Mouse (Mus musculus): ENCODE measurements at regions not wholly inside any gene's neighbourhood (a gene's known extent, or its start where the extent isn't known, plus 50 kb on each side); places are given as distances from the start of the nearest gene placed in this dataset.

DNA sequence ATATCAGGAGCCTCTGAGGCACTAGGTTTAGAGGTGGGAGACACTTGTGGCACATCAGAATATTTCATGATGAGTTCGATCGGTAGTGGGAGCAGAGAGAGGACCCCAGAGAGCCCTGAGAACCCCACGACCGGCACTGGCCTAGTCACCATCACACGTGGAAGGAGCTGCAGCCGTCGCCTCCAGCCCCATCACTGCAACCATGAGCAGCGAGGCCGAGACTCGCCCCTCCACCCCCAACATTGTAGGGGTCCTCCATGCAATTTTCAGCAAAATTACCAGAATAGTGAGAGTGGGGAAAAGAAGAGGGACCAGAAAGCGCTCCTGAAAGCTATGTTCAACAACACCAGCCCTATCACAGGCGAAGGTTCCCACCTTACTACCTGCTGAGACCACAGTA is 297.0 kb downstream of the Edem1 start:
- ATAC-seq (ENCODE audit: low FRiP score, low TSS enrichment): no peak
- no peaks in the 10 kb centered on the region for H3K9me3 ChIP-seq (ENCODE audit: control insufficient read depth, low read length)
- DNase-seq: no peak
- H3K4me3 ChIP-seq (replicated peaks; ENCODE audit: low read depth, low read length): no peak overlapping the region
- H3K27ac ChIP-seq (replicated peaks; ENCODE audit: low read depth, low read length): no peak overlapping the region
- no peak overlapping the region for H3K9ac ChIP-seq (replicated peaks; ENCODE audit: low read length)
- no peak overlapping the region for H3K4me2 ChIP-seq (ENCODE audit: low read length)
- 97% methylated on average over 12 of the region's 12 CpGs for WGBS
- H3K4me1 ChIP-seq (ENCODE audit: control insufficient read depth, insufficient read depth, low read length): no peaks in the 10 kb centered on the region
- H3K27me3 ChIP-seq (ENCODE audit: control insufficient read depth, insufficient read depth, low read length): no peaks in the 10 kb centered on the region
- H3K36me3 ChIP-seq (ENCODE audit: control insufficient read depth, insufficient read depth, low read length): no peaks in the 10 kb centered on the region

DNA sequence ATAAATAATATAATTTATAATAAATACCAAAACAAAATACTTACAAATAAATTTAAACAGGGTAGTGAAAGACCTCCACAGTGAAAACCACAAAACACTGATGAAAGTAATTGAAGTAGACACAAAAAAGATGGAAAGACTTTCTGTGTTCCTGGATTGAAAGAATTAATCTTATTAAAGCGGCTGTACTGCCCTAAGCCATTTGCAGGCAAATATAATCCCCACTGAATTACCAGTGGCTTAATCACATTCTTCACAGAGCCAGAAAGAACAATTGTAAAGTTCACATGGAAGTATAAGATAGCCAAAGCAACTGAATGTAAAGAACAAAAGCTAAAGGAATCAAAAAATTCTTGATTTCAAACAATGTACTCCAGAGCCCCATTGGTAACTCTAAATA is 298.8 kb downstream of the Edem1 start:
- Histone ChIP-seq H3K27me3 (ENCODE audit: control insufficient read depth, insufficient read depth, low read length) (no peaks in the 10 kb centered on the region), H3K9ac (replicated peaks; ENCODE audit: low read length) (no peak overlapping the region), H3K4me3 (replicated peaks; ENCODE audit: low read depth, low read length) (no peak overlapping the region), H3K9me3 (ENCODE audit: control insufficient read depth, low read length) (no peaks in the 10 kb centered on the region), H3K36me3 (ENCODE audit: control insufficient read depth, insufficient read depth, low read length) (no peaks in the 10 kb centered on the region), H3K27ac (replicated peaks; ENCODE audit: low read depth, low read length) (no peak overlapping the region), H3K4me2 (ENCODE audit: low read length) (no peak overlapping the region), H3K4me1 (ENCODE audit: control insufficient read depth, insufficient read depth, low read length) (no peaks in the 10 kb centered on the region)
- WGBS: 26% methylated on average over 1 of the region's 1 CpGs
- no peak; the same call in 1 of the 2 replicates for ATAC-seq (ENCODE audit: low FRiP score, low TSS enrichment)
- DNase-seq: peak; percentile 35

DNA sequence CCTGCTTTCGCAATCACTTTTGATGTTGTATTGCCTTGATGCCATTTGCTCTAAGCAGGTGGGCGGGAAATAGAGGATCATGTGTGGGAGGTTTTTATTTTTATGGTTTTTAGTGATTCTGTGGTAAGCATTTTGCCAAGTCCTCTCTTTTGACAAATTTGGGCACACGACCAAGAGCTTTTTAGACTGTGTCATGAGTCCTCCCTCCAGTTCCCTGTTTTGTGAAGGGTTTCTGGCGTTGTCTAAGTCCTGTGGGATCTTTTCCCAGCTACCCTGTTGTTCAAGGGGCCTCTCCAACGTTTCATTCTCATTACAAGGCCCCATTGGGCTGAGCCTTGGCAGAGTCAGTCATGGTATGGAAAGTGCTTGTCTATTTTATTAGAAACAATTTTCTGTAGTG is 317.7 kb downstream of the Edem1 start:
- DNase-seq: peak; percentile 14
- WGBS: 75% methylated on average over 5 of the region's 5 CpGs
- no peak for ATAC-seq (ENCODE audit: low FRiP score, low TSS enrichment)

DNA sequence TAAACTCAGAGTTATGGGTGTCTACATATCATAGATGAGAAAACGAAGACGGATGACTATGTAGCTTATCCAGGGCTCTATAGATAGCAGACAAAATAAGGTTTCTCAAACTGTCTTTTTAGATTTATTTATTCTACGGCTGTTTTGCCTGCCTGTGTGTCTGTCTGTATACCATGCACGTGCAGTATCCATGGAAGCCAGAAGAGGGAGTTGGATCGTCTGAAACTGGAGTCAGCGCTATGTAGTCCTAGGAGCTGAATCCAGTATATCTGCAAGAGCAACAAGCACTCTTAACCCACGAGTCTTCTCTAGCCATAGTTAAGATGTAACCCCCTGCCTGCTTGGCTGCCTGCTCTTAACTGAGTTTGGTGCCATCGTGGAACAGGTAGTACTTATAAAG is 320.6 kb downstream of the Edem1 start:
- no peak for DNase-seq
- no peaks in the 10 kb centered on the region for H3K4me1 ChIP-seq (ENCODE audit: control insufficient read depth, insufficient read depth, low read length)
- no peak for ATAC-seq (ENCODE audit: low FRiP score, low TSS enrichment)
- H3K9ac ChIP-seq (replicated peaks; ENCODE audit: low read length): no peak overlapping the region
- H3K27me3 ChIP-seq (ENCODE audit: control insufficient read depth, insufficient read depth, low read length): no peaks in the 10 kb centered on the region
- no peaks in the 10 kb centered on the region for H3K9me3 ChIP-seq (ENCODE audit: control insufficient read depth, low read length)
- whole genome bisulfite sequencing: 79% methylated on average over 8 of the region's 8 CpGs
- no peaks in the 10 kb centered on the region for H3K36me3 ChIP-seq (ENCODE audit: control insufficient read depth, insufficient read depth, low read length)
- H3K4me2 ChIP-seq (ENCODE audit: low read length): no peak overlapping the region
- no peak overlapping the region for H3K4me3 ChIP-seq (replicated peaks; ENCODE audit: low read depth, low read length)
- H3K27ac ChIP-seq (replicated peaks; ENCODE audit: low read depth, low read length): no peak overlapping the region

More for the DNA sequence above, 317.7 kb downstream of the Edem1 start:
- H3K36me3 ChIP-seq (ENCODE audit: control insufficient read depth, insufficient read depth, low read length): no peaks in the 10 kb centered on the region
- no peak overlapping the region for H3K27ac ChIP-seq (replicated peaks; ENCODE audit: low read depth, low read length)
- H3K9me3 ChIP-seq (ENCODE audit: control insufficient read depth, low read length): no peaks in the 10 kb centered on the region
- no peak overlapping the region for H3K4me2 ChIP-seq (ENCODE audit: low read length)
- H3K27me3 ChIP-seq (ENCODE audit: control insufficient read depth, insufficient read depth, low read length): no peaks in the 10 kb centered on the region
- no peak overlapping the region for H3K9ac ChIP-seq (replicated peaks; ENCODE audit: low read length)
- no peaks in the 10 kb centered on the region for H3K4me1 ChIP-seq (ENCODE audit: control insufficient read depth, insufficient read depth, low read length)
- H3K4me3 ChIP-seq (replicated peaks; ENCODE audit: low read depth, low read length): no peak overlapping the region

DNA sequence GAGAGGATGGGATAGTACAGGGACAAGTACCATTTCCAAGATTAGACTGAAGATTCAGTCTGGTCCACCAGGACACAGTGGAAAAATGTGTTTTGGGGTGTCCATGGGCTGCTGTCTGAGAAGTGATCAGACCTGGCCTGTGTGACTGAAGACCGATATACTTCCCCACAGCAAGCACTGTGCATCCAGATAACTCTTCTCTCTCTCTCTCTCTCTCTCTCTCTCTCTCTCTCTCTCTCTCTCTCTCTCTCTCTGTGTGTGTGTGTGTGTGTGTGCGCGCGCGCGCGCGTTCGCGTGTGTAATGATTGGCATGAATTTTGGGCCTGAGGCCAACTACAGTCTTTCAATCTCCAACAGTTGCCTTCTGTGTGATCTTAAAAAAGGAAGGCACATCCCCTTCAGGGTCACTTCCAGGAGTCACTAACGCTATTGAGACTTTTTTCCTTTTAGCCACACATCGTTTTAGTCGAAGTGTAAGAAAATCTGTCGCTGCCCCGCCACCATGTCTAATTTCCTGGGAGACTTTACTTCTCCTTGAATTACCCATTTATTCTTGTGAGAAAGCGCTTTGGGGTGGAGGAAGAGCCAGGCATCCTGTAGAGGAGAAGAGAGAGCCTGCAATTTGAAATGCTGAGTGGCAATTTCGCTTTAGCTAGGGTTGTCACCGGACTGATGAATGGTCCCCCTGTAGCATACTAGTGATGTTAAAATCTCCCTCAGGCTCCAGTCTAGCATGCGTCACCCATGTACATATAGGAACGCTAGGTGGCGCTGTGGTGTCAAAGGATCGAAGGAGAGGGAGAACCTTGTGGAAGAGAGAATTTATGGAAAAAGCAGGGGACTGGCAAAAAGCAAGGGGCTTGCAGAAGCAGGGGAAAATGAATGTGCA is 321.8 kb downstream of the Edem1 start:
- H3K9ac ChIP-seq (replicated peaks; ENCODE audit: low read length): no peak overlapping the region

DNA sequence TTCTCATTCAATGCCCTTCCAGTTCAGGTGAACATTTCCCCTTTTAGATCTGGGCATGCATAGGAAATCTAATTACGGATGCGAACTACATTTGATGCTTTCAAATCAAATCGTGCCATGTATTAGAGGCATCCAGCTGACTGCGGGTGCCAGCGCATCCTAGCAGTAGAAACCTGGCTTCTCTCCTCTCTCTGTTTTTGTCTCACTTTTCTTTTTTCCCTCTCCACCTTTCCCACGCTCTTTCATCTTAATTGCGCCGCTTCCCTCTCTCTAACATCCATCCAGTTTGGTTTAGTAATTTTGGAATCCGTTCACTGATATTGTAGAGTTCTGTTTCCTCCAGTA is 322.4 kb downstream of the Edem1 start:
- DNase-seq (no peak), ATAC-seq (ENCODE audit: low FRiP score, low TSS enrichment) (peak; percentile 19; the same call in 1 of the 2 replicates)
- Histone ChIP-seq H3K36me3 (ENCODE audit: control insufficient read depth, insufficient read depth, low read length) (no peaks in the 10 kb centered on the region), H3K27me3 (ENCODE audit: control insufficient read depth, insufficient read depth, low read length) (no peaks in the 10 kb centered on the region), H3K4me1 (ENCODE audit: control insufficient read depth, insufficient read depth, low read length) (no peaks in the 10 kb centered on the region), H3K9me3 (ENCODE audit: control insufficient read depth, low read length) (no peaks in the 10 kb centered on the region), H3K9ac (replicated peaks; ENCODE audit: low read length) (no peak overlapping the region), H3K27ac (replicated peaks; ENCODE audit: low read depth, low read length) (no peak overlapping the region; the same call in 1 of the 2 replicates), H3K4me3 (replicated peaks; ENCODE audit: low read depth, low read length) (no peak overlapping the region), H3K4me2 (ENCODE audit: low read length) (no peak overlapping the region)
- WGBS: 71% methylated on average over 9 of the region's 9 CpGs

More for the DNA sequence above, 321.8 kb downstream of the Edem1 start:
- ATAC-seq (ENCODE audit: low FRiP score, low TSS enrichment) (peak; percentile 84; the same call in 1 of the 2 replicates), DNase-seq (peak; percentile 96)
- 54% methylated on average over 22 of the region's 22 CpGs for WGBS
- H3K27ac ChIP-seq (replicated peaks; ENCODE audit: low read depth, low read length): no peak overlapping the region; the same call in 1 of the 2 replicates
- H3K4me1 ChIP-seq (ENCODE audit: control insufficient read depth, insufficient read depth, low read length): no peaks in the 10 kb centered on the region
- 0 out of 2 replicates have a peak overlapping the region, but pooled peaks have one; percentile 15 for H3K4me2 ChIP-seq (ENCODE audit: low read length)
- H3K36me3 ChIP-seq (ENCODE audit: control insufficient read depth, insufficient read depth, low read length): no peaks in the 10 kb centered on the region
- H3K4me3 ChIP-seq (replicated peaks; ENCODE audit: low read depth, low read length): no peak overlapping the region
- no peaks in the 10 kb centered on the region for H3K27me3 ChIP-seq (ENCODE audit: control insufficient read depth, insufficient read depth, low read length)
- H3K9me3 ChIP-seq (ENCODE audit: control insufficient read depth, low read length): no peaks in the 10 kb centered on the region

DNA sequence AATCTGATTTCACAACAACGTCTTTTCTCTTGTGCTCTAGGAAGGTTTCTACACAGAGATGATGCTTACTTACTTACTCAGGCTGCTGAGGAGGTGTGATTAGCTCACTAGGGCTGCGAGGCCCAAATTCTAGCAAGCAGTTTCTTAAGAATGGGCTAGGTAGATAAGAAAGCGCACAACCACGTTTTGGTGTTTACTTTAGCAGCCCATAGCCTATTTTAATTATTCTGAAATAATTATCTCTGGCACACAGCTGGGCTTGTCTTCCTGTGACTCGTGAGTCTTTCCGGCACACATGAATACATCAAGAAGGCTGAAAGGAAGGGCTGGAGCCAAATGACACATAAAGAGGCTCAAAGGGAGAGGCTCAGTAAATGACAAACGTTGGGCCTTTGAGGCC is 325.2 kb downstream of the Edem1 start:
- Histone ChIP-seq H3K9ac (replicated peaks; ENCODE audit: low read length) (no peak overlapping the region), H3K4me1 (ENCODE audit: control insufficient read depth, insufficient read depth, low read length) (no peaks in the 10 kb centered on the region), H3K27ac (replicated peaks; ENCODE audit: low read depth, low read length) (no peak overlapping the region), H3K27me3 (ENCODE audit: control insufficient read depth, insufficient read depth, low read length) (no peaks in the 10 kb centered on the region), H3K36me3 (ENCODE audit: control insufficient read depth, insufficient read depth, low read length) (no peaks in the 10 kb centered on the region), H3K4me3 (replicated peaks; ENCODE audit: low read depth, low read length) (no peak overlapping the region), H3K9me3 (ENCODE audit: control insufficient read depth, low read length) (no peaks in the 10 kb centered on the region), H3K4me2 (ENCODE audit: low read length) (no peak overlapping the region)
- WGBS: 47% methylated on average over 7 of the region's 7 CpGs
- no peak for ATAC-seq (ENCODE audit: low FRiP score, low TSS enrichment)
- peak; percentile 12 for DNase-seq

DNA sequence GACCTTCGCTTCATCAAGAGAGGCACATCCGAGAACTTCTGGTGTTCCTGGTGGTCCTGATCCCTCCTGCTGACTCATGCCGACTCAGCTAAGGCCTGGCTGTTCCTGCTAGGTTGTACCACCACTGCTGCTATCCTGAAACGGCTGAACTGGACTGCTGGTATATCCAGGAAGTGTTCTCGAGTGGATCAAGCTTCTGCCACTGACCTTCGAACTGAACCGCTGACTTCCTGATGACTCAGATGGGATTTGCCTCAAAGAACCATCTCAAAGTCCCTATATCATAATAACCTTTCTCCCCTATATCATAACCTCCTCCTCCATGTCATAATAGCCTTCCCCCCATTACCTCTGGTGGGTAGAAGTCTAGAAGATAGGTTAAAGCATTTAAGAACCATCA is 331.1 kb downstream of the Edem1 start:
- ATAC-seq (ENCODE audit: low FRiP score, low TSS enrichment) (no peak), DNase-seq (no peak)
- Histone ChIP-seq H3K36me3 (ENCODE audit: control insufficient read depth, insufficient read depth, low read length) (no peaks in the 10 kb centered on the region), H3K27ac (replicated peaks; ENCODE audit: low read depth, low read length) (no peak overlapping the region), H3K4me3 (replicated peaks; ENCODE audit: low read depth, low read length) (no peak overlapping the region), H3K4me2 (ENCODE audit: low read length) (no peak overlapping the region), H3K4me1 (ENCODE audit: control insufficient read depth, insufficient read depth, low read length) (no peaks in the 10 kb centered on the region), H3K9ac (replicated peaks; ENCODE audit: low read length) (no peak overlapping the region), H3K27me3 (ENCODE audit: control insufficient read depth, insufficient read depth, low read length) (no peaks in the 10 kb centered on the region), H3K9me3 (ENCODE audit: control insufficient read depth, low read length) (no peaks in the 10 kb centered on the region)
- WGBS: 87% methylated on average over 7 of the region's 7 CpGs

DNA sequence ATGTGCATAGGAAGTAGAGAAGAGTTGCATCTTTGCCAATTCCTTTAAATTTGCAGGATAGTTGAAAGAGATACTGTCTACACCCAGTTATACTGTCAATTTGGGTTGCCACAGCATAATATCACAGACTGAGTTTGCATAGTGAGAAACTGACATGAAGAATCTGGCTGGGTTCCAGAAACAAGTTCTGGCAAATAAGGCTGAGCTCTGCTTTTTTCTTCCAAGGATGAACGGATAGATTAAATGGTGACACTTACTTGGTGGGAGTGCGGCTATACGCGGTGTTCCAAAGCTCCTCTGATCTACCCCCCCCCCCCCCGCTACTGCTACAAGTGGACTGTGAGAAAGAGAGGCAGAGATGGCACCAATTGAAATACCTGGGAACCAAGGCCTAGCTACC is 339.0 kb downstream of the Edem1 start:
- no peaks in the 10 kb centered on the region for H3K9me3 ChIP-seq (ENCODE audit: control insufficient read depth, low read length)
- no peak overlapping the region for H3K4me2 ChIP-seq (ENCODE audit: low read length)
- no peak for ATAC-seq (ENCODE audit: low FRiP score, low TSS enrichment)
- no peak overlapping the region for H3K27ac ChIP-seq (replicated peaks; ENCODE audit: low read depth, low read length)
- H3K4me1 ChIP-seq (ENCODE audit: control insufficient read depth, insufficient read depth, low read length): no peaks in the 10 kb centered on the region
- H3K9ac ChIP-seq (replicated peaks; ENCODE audit: low read length): no peak overlapping the region
- no peaks in the 10 kb centered on the region for H3K36me3 ChIP-seq (ENCODE audit: control insufficient read depth, insufficient read depth, low read length)
- no peaks in the 10 kb centered on the region for H3K27me3 ChIP-seq (ENCODE audit: control insufficient read depth, insufficient read depth, low read length)
- DNase-seq: no peak
- 71% methylated on average over 5 of the region's 5 CpGs for WGBS
- no peak overlapping the region for H3K4me3 ChIP-seq (replicated peaks; ENCODE audit: low read depth, low read length)

All from midbrain, embryonic 14.5 days (tissue).